Mouse (Mus musculus): ENCODE data around the gene Tmem121. TPM values are rescaled to one million over a fixed set of nuclear protein-coding genes. Genes with fewer than 3 reads are reported as not detected.

The Tmem121 gene
- polyA plus RNA-seq, 1 experiment from 2014 or later: 1.2 TPM

DNA sequence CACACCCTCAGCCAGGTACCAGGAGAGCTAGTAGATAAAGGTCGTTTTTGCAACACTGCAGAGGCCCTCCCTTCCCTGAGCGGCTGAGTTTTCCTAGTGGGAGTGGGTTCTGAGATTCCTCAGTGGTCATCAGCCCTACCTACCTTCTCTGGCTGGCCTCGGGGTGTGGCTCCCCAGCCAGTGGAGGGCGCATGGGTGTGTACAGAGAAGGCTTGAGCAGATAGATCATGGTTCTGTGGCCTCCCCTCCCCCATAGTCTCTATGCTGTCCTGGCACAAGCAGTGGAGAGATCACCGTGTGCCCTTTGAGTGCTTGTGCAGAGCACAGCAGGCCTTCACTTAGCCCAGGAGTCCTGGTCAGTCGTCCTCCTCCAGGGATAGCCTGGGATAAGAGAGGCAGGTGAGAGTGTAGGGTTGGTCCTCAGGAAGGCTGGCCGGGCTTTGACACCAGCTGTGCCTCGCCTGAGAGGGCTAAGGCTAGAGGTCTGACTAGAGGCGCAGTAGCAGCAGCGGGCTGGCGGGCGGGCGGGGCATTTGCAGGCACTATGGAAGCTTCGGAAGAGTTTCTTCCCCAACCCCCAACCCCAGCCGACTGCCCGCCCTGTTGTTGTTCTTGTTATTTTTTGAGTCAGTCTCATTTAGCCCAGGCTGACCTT, 37.2 kb upstream of the Tmem121 start:
- no peak overlapping the region for H3K4me3 ChIP-seq (ENCODE audit: low read depth, low read length)
- peak; percentile 66 for DNase-seq (ENCODE audit: low spot score)
- no peaks in the 10 kb centered on the region for H3K27me3 ChIP-seq (replicated peaks; ENCODE audit: insufficient read depth, low read length)
- 0 out of 2 replicates have a peak overlapping the region, but pooled peaks have one; percentile 63 for H3K27ac ChIP-seq (ENCODE audit: low read length)
- ATAC-seq: peak; percentile 13; the same call in 1 of the 2 replicates
- H3K4me2 ChIP-seq (replicated peaks; ENCODE audit: low read depth, low read length): no peak overlapping the region
- peaks cover 14% of the 10 kb centered on the region for H3K36me3 ChIP-seq (ENCODE audit: insufficient read depth, low read length)
- H3K4me1 ChIP-seq (ENCODE audit: insufficient read depth, low read depth, low read length): peaks cover 34% of the 10 kb centered on the region
- TF ChIP-seq EP300 (IDR thresholded peaks at IDR 0.05) (no peak), CTCF (IDR thresholded peaks at IDR 0.05) (peak; percentile 65)
- H3K9me3 ChIP-seq (ENCODE audit: low read length): no peaks in the 10 kb centered on the region
- 44% methylated on average over 16 of the region's 16 CpGs for WGBS
- no peak overlapping the region for H3K9ac ChIP-seq (replicated peaks; ENCODE audit: low read depth)

DNA sequence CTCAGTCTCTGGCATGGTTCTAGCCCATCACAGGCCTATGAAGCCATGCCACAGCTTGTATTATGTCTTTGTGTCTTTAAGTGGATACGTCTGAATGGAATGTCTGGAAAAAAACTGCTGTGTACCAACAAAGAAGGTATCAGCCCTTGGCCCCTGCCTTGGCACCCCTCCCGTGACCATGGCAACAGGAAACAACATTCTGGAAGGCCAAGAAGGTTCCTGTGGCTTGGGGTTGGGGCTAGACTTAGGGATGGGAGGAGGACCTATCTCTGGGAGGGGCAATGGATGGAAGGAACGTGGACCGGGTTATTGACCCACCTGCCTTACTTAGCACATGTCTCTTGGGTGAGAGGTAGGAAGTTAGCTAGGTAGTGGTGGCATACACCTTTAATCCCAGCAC, 36.4 kb upstream of the Tmem121 start:
- peak; percentile 34 for DNase-seq (ENCODE audit: low spot score)

DNA sequence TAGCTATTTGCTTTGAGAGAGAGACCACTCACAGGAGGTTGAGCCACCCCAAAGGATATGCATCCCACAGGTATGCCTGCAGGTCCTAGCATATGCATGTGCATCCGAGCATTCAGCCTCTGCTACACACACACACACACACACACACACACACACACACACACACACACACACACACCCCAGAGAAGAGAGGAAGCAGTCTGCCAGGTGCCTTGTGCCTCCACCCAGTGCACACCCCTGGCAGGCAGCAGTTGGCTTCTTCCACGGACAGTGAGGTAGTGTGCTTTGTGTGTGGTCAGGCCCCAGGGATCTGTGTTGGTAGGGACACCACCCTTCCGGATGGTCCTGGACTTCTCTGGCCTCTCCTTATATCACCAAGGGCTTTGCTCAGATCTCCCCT, 35.8 kb upstream of the Tmem121 start:
- Histone ChIP-seq H3K4me1 (ENCODE audit: insufficient read depth, low read depth, low read length) (peaks cover 31% of the 10 kb centered on the region), H3K4me2 (replicated peaks; ENCODE audit: low read depth, low read length) (no peak overlapping the region), H3K9ac (replicated peaks; ENCODE audit: low read depth) (no peak overlapping the region), H3K27me3 (replicated peaks; ENCODE audit: insufficient read depth, low read length) (no peaks in the 10 kb centered on the region), H3K36me3 (ENCODE audit: insufficient read depth, low read length) (peaks cover 4% of the 10 kb centered on the region; the same call in 1 of the 2 replicates), H3K9me3 (ENCODE audit: low read length) (no peaks in the 10 kb centered on the region), H3K4me3 (ENCODE audit: low read depth, low read length) (no peak overlapping the region), H3K27ac (ENCODE audit: low read length) (no peak overlapping the region)
- 70% methylated on average over 3 of the region's 3 CpGs for WGBS
- no peak for ATAC-seq
- no peak for TF ChIP-seq EP300 (IDR thresholded peaks at IDR 0.05)
- TF ChIP-seq CTCF (IDR thresholded peaks at IDR 0.05): no peak
- DNase-seq (ENCODE audit: low spot score): no peak

More for the DNA sequence above, 36.4 kb upstream of the Tmem121 start:
- H3K27me3 ChIP-seq (replicated peaks; ENCODE audit: insufficient read depth, low read length): no peaks in the 10 kb centered on the region
- H3K4me2 ChIP-seq (replicated peaks; ENCODE audit: low read depth, low read length): no peak overlapping the region
- TF ChIP-seq EP300 (IDR thresholded peaks at IDR 0.05): no peak
- H3K4me3 ChIP-seq (ENCODE audit: low read depth, low read length): no peak overlapping the region
- no peak overlapping the region for H3K9ac ChIP-seq (replicated peaks; ENCODE audit: low read depth)
- no peak for ATAC-seq
- peaks cover 7% of the 10 kb centered on the region; the same call in 1 of the 2 replicates for H3K36me3 ChIP-seq (ENCODE audit: insufficient read depth, low read length)
- H3K9me3 ChIP-seq (ENCODE audit: low read length): no peaks in the 10 kb centered on the region
- 57% methylated on average over 4 of the region's 4 CpGs for WGBS
- H3K27ac ChIP-seq (ENCODE audit: low read length): no peak overlapping the region
- H3K4me1 ChIP-seq (ENCODE audit: insufficient read depth, low read depth, low read length): peaks cover 29% of the 10 kb centered on the region

- H3K9ac ChIP-seq (replicated peaks; ENCODE audit: low read depth): no peak overlapping the region
- TF ChIP-seq EP300 (IDR thresholded peaks at IDR 0.05): no peak
- no peak for TF ChIP-seq CTCF (IDR thresholded peaks at IDR 0.05)
- no peak overlapping the region for H3K27ac ChIP-seq (ENCODE audit: low read length)
- DNase-seq (ENCODE audit: low spot score) (no peak), ATAC-seq (no peak)
- H3K4me3 ChIP-seq (ENCODE audit: low read depth, low read length): no peak overlapping the region
- no peaks in the 10 kb centered on the region for H3K27me3 ChIP-seq (replicated peaks; ENCODE audit: insufficient read depth, low read length)
- H3K9me3 ChIP-seq (ENCODE audit: low read length): no peaks in the 10 kb centered on the region
- 77% methylated on average over 4 of the region's 4 CpGs for WGBS
- no peaks in the 10 kb centered on the region for H3K36me3 ChIP-seq (ENCODE audit: insufficient read depth, low read length)
- no peak overlapping the region for H3K4me2 ChIP-seq (replicated peaks; ENCODE audit: low read depth, low read length)
- H3K4me1 ChIP-seq (ENCODE audit: insufficient read depth, low read depth, low read length): peaks cover 34% of the 10 kb centered on the region
Observed at GRCm38 (mm10) chr12:113150591-113150990, 35.1 kb upstream of the Tmem121 start.

DNA sequence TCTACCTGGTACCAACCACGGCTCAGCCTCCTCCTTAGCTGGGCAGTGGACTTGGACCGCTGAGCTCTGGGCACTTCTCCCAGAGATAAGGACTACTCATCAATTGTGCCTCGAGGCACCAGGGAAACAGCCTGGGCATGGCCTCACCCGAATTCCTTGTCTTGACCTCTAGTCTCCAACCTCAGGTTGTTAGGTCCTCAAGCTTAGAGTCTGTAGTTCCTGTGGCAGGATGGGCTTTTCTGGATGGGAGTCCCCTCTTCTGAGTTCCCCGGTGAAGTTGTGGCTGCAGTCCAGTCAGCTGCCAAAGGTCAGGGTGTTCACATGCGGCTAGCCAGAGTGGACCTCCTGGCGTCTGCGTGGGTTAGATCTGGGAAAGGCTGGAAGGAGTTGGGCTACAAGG, 34.7 kb upstream of the Tmem121 start:
- TF ChIP-seq EP300 (IDR thresholded peaks at IDR 0.05) (no peak), CTCF (IDR thresholded peaks at IDR 0.05) (no peak)
- H3K36me3 ChIP-seq (ENCODE audit: insufficient read depth, low read length): no peaks in the 10 kb centered on the region
- no peaks in the 10 kb centered on the region for H3K27me3 ChIP-seq (replicated peaks; ENCODE audit: insufficient read depth, low read length)
- no peaks in the 10 kb centered on the region for H3K9me3 ChIP-seq (ENCODE audit: low read length)
- H3K4me3 ChIP-seq (ENCODE audit: low read depth, low read length): no peak overlapping the region
- no peak overlapping the region; the same call in 1 of the 2 replicates for H3K4me2 ChIP-seq (replicated peaks; ENCODE audit: low read depth, low read length)
- ATAC-seq (no peak), DNase-seq (ENCODE audit: low spot score) (peak; percentile 24)
- H3K4me1 ChIP-seq (ENCODE audit: insufficient read depth, low read depth, low read length): peaks cover 29% of the 10 kb centered on the region
- no peak overlapping the region for H3K27ac ChIP-seq (ENCODE audit: low read length)
- 54% methylated on average over 8 of the region's 8 CpGs for WGBS
- H3K9ac ChIP-seq (replicated peaks; ENCODE audit: low read depth): no peak overlapping the region

GRCm38 (mm10) chr12:113151661-113152271, 34.0 kb upstream of the Tmem121 start:
- no peak for TF ChIP-seq EP300 (IDR thresholded peaks at IDR 0.05)
- TF ChIP-seq CTCF (IDR thresholded peaks at IDR 0.05): no peak
- Histone ChIP-seq H3K9me3 (ENCODE audit: low read length) (no peaks in the 10 kb centered on the region), H3K9ac (replicated peaks; ENCODE audit: low read depth) (peak overlapping the region; percentile 40), H3K27ac (ENCODE audit: low read length) (peak overlapping the region; percentile 26; the same call in 1 of the 2 replicates), H3K4me2 (replicated peaks; ENCODE audit: low read depth, low read length) (peak overlapping the region; percentile 79), H3K36me3 (ENCODE audit: insufficient read depth, low read length) (no peaks in the 10 kb centered on the region), H3K4me1 (ENCODE audit: insufficient read depth, low read depth, low read length) (peaks cover 28% of the 10 kb centered on the region), H3K27me3 (replicated peaks; ENCODE audit: insufficient read depth, low read length) (no peaks in the 10 kb centered on the region), H3K4me3 (ENCODE audit: low read depth, low read length) (peak overlapping the region; percentile 50)
- DNase-seq (ENCODE audit: low spot score): peak; percentile 60
- WGBS: under 1% methylated on average over 34 of the region's 36 CpGs
- no peak for ATAC-seq
